8 mouse cellular contexts compared by ENCODE assay signal in the genomic region with DNA sequence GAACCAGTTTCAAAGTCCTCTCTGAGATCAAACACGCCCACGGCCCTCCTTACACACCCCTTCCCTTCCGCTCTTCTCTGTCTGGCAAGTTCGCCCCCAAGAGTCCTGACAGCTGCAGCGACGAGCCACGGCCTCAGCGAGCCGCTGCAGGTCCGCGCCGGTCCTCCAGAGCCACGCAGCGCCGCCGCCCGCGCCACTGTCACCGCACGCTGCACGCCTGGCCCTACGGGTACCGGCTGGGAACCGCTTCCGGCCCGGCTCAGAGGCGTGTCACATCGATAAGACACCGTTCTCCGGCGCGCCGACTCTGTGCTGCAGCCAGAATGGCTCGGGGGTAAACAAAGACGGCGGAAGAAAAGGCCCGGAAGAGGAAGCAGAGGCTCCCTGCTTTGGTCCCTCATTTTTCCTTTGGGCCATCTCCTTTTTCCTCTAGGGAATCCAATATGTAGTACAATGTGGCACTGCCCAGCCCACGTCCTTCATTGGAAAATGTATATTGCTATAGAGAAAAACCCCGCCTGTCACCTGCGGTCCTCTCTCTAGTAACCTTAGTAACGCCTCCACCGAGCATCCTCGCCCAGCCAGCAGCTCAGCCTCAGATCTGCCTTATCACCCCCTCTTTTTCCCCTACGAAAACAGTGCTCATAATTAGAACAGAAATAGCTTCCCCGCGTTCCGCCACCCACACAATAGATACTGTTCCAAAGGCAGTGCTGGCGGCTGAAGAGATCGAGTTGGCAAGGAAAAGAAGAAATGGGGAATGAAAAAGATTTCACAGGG. TPM values are rescaled to one million over a fixed set of nuclear protein-coding genes. Genes with fewer than 3 reads are reported as not detected.
DNase-seq lines count a peak whose midpoint lies in the region; ATAC-seq lines count a peak whose summit lies in the region.

TSS of gene Fra10ac1 (minus strand) at position 252 of the 780 bp plus-strand sequence.

- peaks cover 7% of the 10 kb centered on the region; the same call in 1 of the 2 replicates for H3K36me3 ChIP-seq in forebrain, embryonic 10.5 days (replicated peaks)
- H3K36me3 ChIP-seq in heart, embryonic 15.5 days = no peaks in the 10 kb centered on the region
- no peaks in the 10 kb centered on the region for H3K36me3 ChIP-seq in liver, embryonic 15.5 days (replicated peaks)
- H3K36me3 ChIP-seq in neural tube, embryonic 12.5 days = no peaks in the 10 kb centered on the region

- H3K9me3 ChIP-seq in forebrain, embryonic 10.5 days = peaks cover 4% of the 10 kb centered on the region; the same call in 1 of the 2 replicates
- H3K9me3 ChIP-seq in heart, embryonic 15.5 days (replicated peaks) = no peaks in the 10 kb centered on the region
- no peaks in the 10 kb centered on the region for H3K9me3 ChIP-seq in liver, embryonic 15.5 days (replicated peaks)
- no peaks in the 10 kb centered on the region for H3K9me3 ChIP-seq in neural tube, embryonic 12.5 days

- WGBS in forebrain, embryonic 10.5 days = under 1% methylated on average over 49 of the region's 49 CpGs
- under 1% methylated on average over 49 of the region's 49 CpGs for WGBS in heart, embryonic 15.5 days
- under 1% methylated on average over 49 of the region's 49 CpGs for WGBS in liver, embryonic 15.5 days (ENCODE audit: insufficient replicate concordance)
- WGBS in neural tube, embryonic 12.5 days = under 1% methylated on average over 49 of the region's 49 CpGs

- peak within 1 kb of the TSS; percentile 90 for H3K27ac ChIP-seq in forebrain, embryonic 10.5 days
- H3K27ac ChIP-seq in heart, embryonic 15.5 days = peak within 1 kb of the TSS; percentile 88
- peak within 1 kb of the TSS; percentile 76 for H3K27ac ChIP-seq in liver, embryonic 15.5 days (replicated peaks)
- peak within 1 kb of the TSS; percentile 80 for H3K27ac ChIP-seq in neural tube, embryonic 12.5 days

- H3K27me3 ChIP-seq in forebrain, embryonic 10.5 days (ENCODE audit: poor library complexity, severe bottlenecking) = no peaks in the 10 kb centered on the region
- no peaks in the 10 kb centered on the region for H3K27me3 ChIP-seq in heart, embryonic 15.5 days
- H3K27me3 ChIP-seq in liver, embryonic 15.5 days = no peaks in the 10 kb centered on the region
- no peaks in the 10 kb centered on the region for H3K27me3 ChIP-seq in neural tube, embryonic 12.5 days (replicated peaks)

- DNase-seq in c-Kit-negative CD71-positive TER-119-positive erythroid progenitor cells, embryonic 14.5 days (ENCODE audit: low read depth, low spot score) = peak; percentile 64
- peak; percentile 91 for DNase-seq in forebrain, embryonic 10.5 days (ENCODE audit: extremely low spot score, low spot score)
- peak; percentile 89 to 94 for DNase-seq in kidney, postnatal 25 days
- peak; percentile 94 for DNase-seq in telencephalon, adult 2 months (ENCODE audit: low read depth, low spot score)

- H3K4me2 ChIP-seq in heart, embryonic 15.5 days = peak within 1 kb of the TSS; percentile 73
- peak within 1 kb of the TSS; percentile 79 for H3K4me2 ChIP-seq in liver, embryonic 15.5 days
- H3K4me2 ChIP-seq in neural tube, embryonic 12.5 days (replicated peaks) = peak within 1 kb of the TSS; percentile 69

- H3K4me1 ChIP-seq in forebrain, embryonic 10.5 days = peaks cover 12% of the 10 kb centered on the region
- peaks cover 11% of the 10 kb centered on the region for H3K4me1 ChIP-seq in heart, embryonic 15.5 days (replicated peaks)
- peaks cover 22% of the 10 kb centered on the region for H3K4me1 ChIP-seq in liver, embryonic 15.5 days (replicated peaks)
- H3K4me1 ChIP-seq in neural tube, embryonic 12.5 days = peaks cover 9% of the 10 kb centered on the region

- ATAC-seq in CD4-positive, CD25-positive, alpha-beta regulatory T cell, adult 4 months = peak; percentile 91
- ATAC-seq in heart, embryonic 15.5 days (replicated peaks; ENCODE audit: insufficient number of reproducible peaks, insufficient read depth, low FRiP score, low read depth) = peak; percentile 96
- ATAC-seq in liver, embryonic 15.5 days (ENCODE audit: insufficient read depth) = peak; percentile 98
- peak; percentile 98 for ATAC-seq in neural tube, embryonic 12.5 days (ENCODE audit: low FRiP score, low read depth)

- H3K9ac ChIP-seq in heart, embryonic 15.5 days = peak within 1 kb of the TSS; percentile 82
- peak within 1 kb of the TSS; percentile 72 for H3K9ac ChIP-seq in liver, embryonic 15.5 days
- H3K9ac ChIP-seq in neural tube, embryonic 12.5 days = peak within 1 kb of the TSS; percentile 64

- H3K4me3 ChIP-seq in forebrain, embryonic 10.5 days = peak within 1 kb of the TSS; percentile 76
- peak within 1 kb of the TSS; percentile 87 for H3K4me3 ChIP-seq in heart, embryonic 15.5 days
- H3K4me3 ChIP-seq in liver, embryonic 15.5 days (replicated peaks) = peak within 1 kb of the TSS; percentile 79
- peak within 1 kb of the TSS; percentile 57 for H3K4me3 ChIP-seq in neural tube, embryonic 12.5 days

RNA-seq across cellular contexts. Expression of gene Fra10ac1, which starts in this region (rescaled TPM):
- polyA plus RNA-seq in CD4-positive, CD25-positive, alpha-beta regulatory T cell, adult 4 months (2017; shearing (Covaris generic)) = 10 to 100 TPM; 29.8 to 33.4 TPM
- polyA plus RNA-seq in forebrain, embryonic 10.5 days (2016; fragmentation: Nextera tagmentation; extraction: Ambion mirVana) = 45.8 and 47.6 TPM in 2 replicates
- 26.3 and 26.7 TPM in 2 replicates for polyA plus RNA-seq in heart, embryonic 15.5 days (2015; fragmentation: Nextera tagmentation; extraction: Ambion mirVana)
- polyA plus RNA-seq in liver, embryonic 15.5 days (2015; fragmentation: Nextera tagmentation; extraction: Ambion mirVana) = 10.9 and 11.1 TPM in 2 replicates
- polyA plus RNA-seq in neural tube, embryonic 12.5 days (2016; fragmentation: Nextera tagmentation; extraction: Ambion mirVana) = 49.4 and 50.4 TPM in 2 replicates

Comparison
In these comparisons a context has a peak if more than half of its experiments do, and no peak if none do; other contexts are left out.
1. Peak in every context shown above with its lines: DNase-seq, ATAC-seq, H3K4me3 ChIP-seq and H3K27ac ChIP-seq.